In genomic region chr14:61995253-61995652, GRCm38 (mm10) we compare ENCODE assay signal across 23 mouse cellular contexts.
A peak's percentile ranks its signal among the peaks of the same experiment; 100 is the strongest.
DNase-seq lines count a peak whose midpoint lies in the region; ATAC-seq and TF ChIP-seq lines count a peak whose summit lies in the region.
"Had no signal": no experiment of that assay in that cellular context is flagged by ENCODE, and none has a peak within 500 bp of the region (broad histone marks: within the 10 kb centered on the region; RNA-seq: fewer than 3 reads in every experiment).

No protein-coding gene starts in this region.

- TF ChIP-seq CTCF in liver, postnatal 0 days (IDR thresholded peaks at IDR 0.05; ENCODE audit: low read depth): peak; percentile 30
- peak; percentile 26; the same call in 1 of the 2 replicates for TF ChIP-seq CTCF in stomach, postnatal 0 days (IDR thresholded peaks at IDR 0.05; ENCODE audit: low read depth)

- peaks cover 2% of the 10 kb centered on the region; the same call in 1 of the 2 replicates for H3K4me1 ChIP-seq in liver, postnatal 0 days (ENCODE audit: insufficient read depth)
- no peaks in the 10 kb centered on the region for H3K4me1 ChIP-seq in stomach, postnatal 0 days (replicated peaks; ENCODE audit: control insufficient read depth, insufficient read depth)
- no peaks in the 10 kb centered on the region for H3K4me1 ChIP-seq in forebrain, embryonic 10.5 days
- no peaks in the 10 kb centered on the region for H3K4me1 ChIP-seq in heart, embryonic 11.5 days (ENCODE audit: control insufficient read depth, insufficient read depth, low read length)
- H3K4me1 ChIP-seq: embryonic facial prominence, embryonic 15.5 days; heart, embryonic 12.5 days; hindbrain, embryonic 15.5 days; limb, embryonic 15.5 days had no signal

- ATAC-seq in liver, postnatal 0 days: no peak
- peak; percentile 50 for ATAC-seq in granulocyte monocyte progenitor cell, adult 5-6 weeks (replicated peaks; ENCODE audit: poor library complexity, severe bottlenecking)
- no peak for ATAC-seq in stomach, postnatal 0 days (ENCODE audit: low FRiP score, low TSS enrichment)
- ATAC-seq in heart, embryonic 11.5 days (replicated peaks; ENCODE audit: insufficient number of reproducible peaks, low FRiP score, low TSS enrichment): no peak
- ATAC-seq: Patski had no signal

- no peak overlapping the region for H3K4me2 ChIP-seq in liver, postnatal 0 days (ENCODE audit: low read depth, low read length)
- no peak overlapping the region for H3K4me2 ChIP-seq in stomach, postnatal 0 days (replicated peaks; ENCODE audit: low read depth)
- no peak overlapping the region for H3K4me2 ChIP-seq in heart, embryonic 11.5 days
- H3K4me2 ChIP-seq: embryonic facial prominence, embryonic 15.5 days; heart, embryonic 12.5 days; hindbrain, embryonic 15.5 days; limb, embryonic 15.5 days had no signal

- 38% methylated on average over 1 of the region's 1 CpGs for WGBS in liver, postnatal 0 days (ENCODE audit: insufficient replicate concordance)
- WGBS in stomach, postnatal 0 days: 81% methylated on average over 1 of the region's 1 CpGs
- WGBS in forebrain, embryonic 10.5 days: 88% methylated on average over 1 of the region's 1 CpGs
- WGBS in heart, embryonic 11.5 days (ENCODE audit: insufficient replicate concordance): 76% methylated on average over 1 of the region's 1 CpGs

- DNase-seq in liver, postnatal 0 days: peak; percentile 18
- no peak for DNase-seq in liver
- no peak for DNase-seq in stomach, postnatal 0 days (ENCODE audit: low spot score)
- DNase-seq in right cerebral cortex, adult 2 months (ENCODE audit: low spot score in 2 of 2): no peak
- DNase-seq in forebrain, embryonic 10.5 days (ENCODE audit: extremely low spot score, low spot score): no peak
- no peak for DNase-seq in lung, adult 18-20 months
- DNase-seq: adrenal gland, postnatal 10 days; B cell, adult 2 months; cerebellum, adult 11 months; cerebellum, postnatal 14 days; heart, postnatal 14 days; kidney, adult 18-20 months; kidney, postnatal 14 days; retina, postnatal 1 day; right cerebral cortex, postnatal 4 days had no signal

- no peak for TF ChIP-seq EP300 in liver, postnatal 0 days (IDR thresholded peaks at IDR 0.05; ENCODE audit: low read depth)
- no peak for TF ChIP-seq EP300 in stomach, postnatal 0 days (optimal IDR thresholded peaks at IDR 0.05)

- no peak overlapping the region for H3K4me3 ChIP-seq in liver, postnatal 0 days (ENCODE audit: low read depth, low read length)
- H3K4me3 ChIP-seq in stomach, postnatal 0 days (ENCODE audit: low read depth, low read length): no peak overlapping the region
- H3K4me3 ChIP-seq in forebrain, embryonic 10.5 days: no peak overlapping the region
- H3K4me3 ChIP-seq in heart, embryonic 11.5 days (ENCODE audit: low read depth, low read length): no peak overlapping the region
- H3K4me3 ChIP-seq: embryonic facial prominence, embryonic 15.5 days; heart, embryonic 12.5 days; hindbrain, embryonic 15.5 days; layer of hippocampus, adult 2 months; limb, embryonic 15.5 days had no signal

- no peak overlapping the region for H3K27ac ChIP-seq in liver, postnatal 0 days (ENCODE audit: low read depth)
- H3K27ac ChIP-seq in stomach, postnatal 0 days (replicated peaks): no peak overlapping the region
- H3K27ac ChIP-seq in forebrain, embryonic 10.5 days: no peak overlapping the region
- no peak overlapping the region for H3K27ac ChIP-seq in heart, embryonic 11.5 days (ENCODE audit: low read depth, low read length)
- H3K27ac ChIP-seq: embryonic facial prominence, embryonic 15.5 days; hindbrain, embryonic 15.5 days; layer of hippocampus, adult 2 months; limb, embryonic 15.5 days had no signal

- no peaks in the 10 kb centered on the region for H3K36me3 ChIP-seq in liver, postnatal 0 days (replicated peaks; ENCODE audit: insufficient read depth, low read length)
- H3K36me3 ChIP-seq in stomach, postnatal 0 days (ENCODE audit: control insufficient read depth, insufficient read depth, low read length): no peaks in the 10 kb centered on the region
- H3K36me3 ChIP-seq in forebrain, embryonic 10.5 days (replicated peaks): no peaks in the 10 kb centered on the region
- no peaks in the 10 kb centered on the region for H3K36me3 ChIP-seq in heart, embryonic 11.5 days (ENCODE audit: control insufficient read depth, insufficient read depth, low read length)
- H3K36me3 ChIP-seq: embryonic facial prominence, embryonic 15.5 days; heart, embryonic 12.5 days; hindbrain, embryonic 15.5 days; limb, embryonic 15.5 days had no signal

- H3K9ac ChIP-seq in liver, postnatal 0 days (replicated peaks): no peak overlapping the region
- no peak overlapping the region for H3K9ac ChIP-seq in stomach, postnatal 0 days (ENCODE audit: low read length)
- H3K9ac ChIP-seq in heart, embryonic 11.5 days (ENCODE audit: low read depth, low read length): no peak overlapping the region
- H3K9ac ChIP-seq: embryonic facial prominence, embryonic 15.5 days; heart, embryonic 12.5 days; hindbrain, embryonic 15.5 days; limb, embryonic 15.5 days had no signal

- H3K27me3 ChIP-seq in liver, postnatal 0 days (ENCODE audit: insufficient read depth, low read length): no peaks in the 10 kb centered on the region
- no peaks in the 10 kb centered on the region for H3K27me3 ChIP-seq in stomach, postnatal 0 days (ENCODE audit: control insufficient read depth, insufficient read depth, low read length)
- no peaks in the 10 kb centered on the region for H3K27me3 ChIP-seq in forebrain, embryonic 10.5 days (ENCODE audit: poor library complexity, severe bottlenecking)
- no peaks in the 10 kb centered on the region for H3K27me3 ChIP-seq in heart, embryonic 11.5 days (ENCODE audit: control insufficient read depth, insufficient read depth, low read length)
- H3K27me3 ChIP-seq: embryonic facial prominence, embryonic 15.5 days; heart, embryonic 12.5 days; hindbrain, embryonic 15.5 days; limb, embryonic 15.5 days; Patski had no signal

- H3K9me3 ChIP-seq in liver, postnatal 0 days (ENCODE audit: low read length): no peaks in the 10 kb centered on the region
- H3K9me3 ChIP-seq in stomach, postnatal 0 days (ENCODE audit: control insufficient read depth, low read length): no peaks in the 10 kb centered on the region
- no peaks in the 10 kb centered on the region for H3K9me3 ChIP-seq in forebrain, embryonic 10.5 days
- H3K9me3 ChIP-seq in heart, embryonic 11.5 days (replicated peaks; ENCODE audit: control insufficient read depth, low read length): no peaks in the 10 kb centered on the region
- H3K9me3 ChIP-seq: embryonic facial prominence, embryonic 15.5 days; heart, embryonic 12.5 days; hindbrain, embryonic 15.5 days; limb, embryonic 15.5 days had no signal
